Mouse (Mus musculus) stomach, postnatal 0 days (tissue): ENCODE data around the gene Tcte3. TPM values are rescaled to one million over a fixed set of nuclear protein-coding genes. Genes with fewer than 3 reads are reported as not detected.

Source experiments
- polyA plus RNA-seq: library from polyadenylated mRNA; unstranded; fragments of >200 nt; fragmentation: Nextera tagmentation; extraction: Ambion mirVana; gene quantifications from 2 replicates; pipeline ENCODE4 v1.2.1, GENCODE M21; 2015

Tcte3 gene
- polyA plus RNA-seq, 1 experiment from 2014 or later, result 0.79 TPM

Other genes with a start within 250 kb of the Tcte3 start
- 8.0 and 9.0 TPM in 2 replicates for gene Wdr27, start 98.3 kb downstream of the Tcte3 start, polyA plus RNA-seq
- 39.0 and 39.9 TPM in 2 replicates for gene 1600012H06Rik, start 98.3 kb downstream of the Tcte3 start, polyA plus RNA-seq
- 29.5 and 31.3 TPM in 2 replicates for gene Phf10, start 80.2 kb downstream of the Tcte3 start, polyA plus RNA-seq
- gene 9030025P20Rik, start 63.0 kb downstream of the Tcte3 start, polyA plus RNA-seq, result 4.6 and 5.1 TPM in 2 replicates
- gene Gm3417, start 62.7 kb downstream of the Tcte3 start, polyA plus RNA-seq, result 1.6 TPM in 1 of 2 replicates, not detected in the other
- gene Gm3435, start 31.3 kb downstream of the Tcte3 start, polyA plus RNA-seq, result 5.4 and 5.8 TPM in 2 replicates
- gene Ermard, start 280 bp downstream of the Tcte3 start, polyA plus RNA-seq, result 33.3 and 36.2 TPM in 2 replicates
- 2.9 and 3.9 TPM in 2 replicates for gene Gm3448, start within 50 bp of the Tcte3 start, polyA plus RNA-seq